Mouse (Mus musculus) kidney, embryonic 15.5 days (tissue): Measurements from ENCODE around the gene Kbtbd3. TPM values are rescaled to one million over a fixed set of nuclear protein-coding genes. Genes with fewer than 3 reads are reported as not detected.

Source experiments
- ATAC-seq: fragments of 200-750 bp; cut with Nextera tagmentation; replicated peaks from 2 replicates; pipeline ENCODE4 v1.8.0; 2017; ENCODE audit warnings: moderate TSS enrichment; ENCODE audit not compliant: low FRiP score
- H3K27ac ChIP-seq: fragments of 300-500 bp; sonication (generic); 2 replicates; pipeline ENCODE4 v1.5.1; 2015; ENCODE audit warnings: mild to moderate bottlenecking, inconsistent platforms
- H3K27me3 ChIP-seq: fragments of 300-500 bp; sonication (generic); 2 replicates; pipeline ENCODE4 v1.6.1; 2015; ENCODE audit warnings: inconsistent platforms
- H3K36me3 ChIP-seq: fragments of 300-500 bp; sonication (generic); 2 replicates; pipeline ENCODE4 v1.6.1; 2015; ENCODE audit warnings: inconsistent platforms
- H3K4me1 ChIP-seq: fragments of 300-500 bp; sonication (generic); 2 replicates; pipeline ENCODE4 v1.6.1; 2015; ENCODE audit warnings: inconsistent platforms
- H3K4me2 ChIP-seq: fragments of 300-500 bp; sonication (generic); 2 replicates; pipeline ENCODE4 v1.6.1; 2015; ENCODE audit warnings: moderate library complexity, mild to moderate bottlenecking, inconsistent platforms
- H3K4me3 ChIP-seq: fragments of 300-500 bp; sonication (generic); replicated peaks from 2 replicates; pipeline ENCODE4 v1.5.1; 2015; ENCODE audit warnings: mild to moderate bottlenecking, inconsistent platforms
- H3K9ac ChIP-seq: fragments of 300-500 bp; sonication (generic); 2 replicates; pipeline ENCODE4 v1.6.1; 2015; ENCODE audit warnings: mild to moderate bottlenecking, inconsistent platforms
- H3K9me3 ChIP-seq: fragments of 300-500 bp; sonication (generic); replicated peaks from 2 replicates; pipeline ENCODE4 v1.6.1; 2016; ENCODE audit warnings: inconsistent platforms
- WGBS: fragments of 180-500 bp; shearing (Covaris S2); methylation state at CpG from one replicate; pipeline ENCODE4 v1.1.7; 2015; ENCODE audit warnings: mixed read lengths; 5-methylcytosine and 5-hydroxymethylcytosine counted together
- microRNA-seq: library from miRNA; unstranded; fragments of <30 nt; microRNA quantifications from one replicate; pipeline ENCODE4, GENCODE M21; 2016
- polyA plus RNA-seq: library from polyadenylated mRNA; unstranded; fragments of >200 nt; fragmentation: Nextera tagmentation; extraction: Ambion mirVana; gene quantifications from 2 replicates; pipeline ENCODE4 v1.2.1, GENCODE M21; 2015

Gene Kbtbd3
- polyA plus RNA-seq, 1 experiment from 2014 or later: 6.7 TPM

DNA sequence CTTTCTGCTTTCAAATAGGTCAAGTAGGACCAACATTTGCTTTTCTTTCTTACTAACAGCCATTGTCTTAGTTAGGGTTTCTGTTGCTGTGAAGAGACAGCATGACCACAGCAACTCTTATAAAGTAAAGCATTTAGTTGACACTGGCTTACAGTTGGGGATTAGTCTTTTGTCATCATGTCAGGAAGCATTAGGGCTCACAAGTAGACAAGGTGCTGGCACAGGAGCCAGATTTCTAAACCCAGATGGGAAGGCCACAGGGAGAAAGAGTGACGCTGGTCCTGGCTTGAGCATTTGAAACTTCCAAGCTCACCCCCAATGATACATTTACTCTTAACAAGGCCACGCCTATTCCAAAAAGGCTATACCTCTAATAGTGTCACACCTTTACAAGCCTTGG lies 6.1 kb downstream of the Kbtbd3 start:
- WGBS: 89% methylated on average over 2 of the region's 2 CpGs
- Histone ChIP-seq H3K27ac (no peak overlapping the region), H3K27me3 (no peaks in the 10 kb centered on the region), H3K4me3 (no peak overlapping the region), H3K9ac (no peak overlapping the region), H3K4me1 (peaks cover 1% of the 10 kb centered on the region), H3K4me2 (no peak overlapping the region), H3K36me3 (no peaks in the 10 kb centered on the region), H3K9me3 (no peaks in the 10 kb centered on the region)
- no peak for ATAC-seq

DNA sequence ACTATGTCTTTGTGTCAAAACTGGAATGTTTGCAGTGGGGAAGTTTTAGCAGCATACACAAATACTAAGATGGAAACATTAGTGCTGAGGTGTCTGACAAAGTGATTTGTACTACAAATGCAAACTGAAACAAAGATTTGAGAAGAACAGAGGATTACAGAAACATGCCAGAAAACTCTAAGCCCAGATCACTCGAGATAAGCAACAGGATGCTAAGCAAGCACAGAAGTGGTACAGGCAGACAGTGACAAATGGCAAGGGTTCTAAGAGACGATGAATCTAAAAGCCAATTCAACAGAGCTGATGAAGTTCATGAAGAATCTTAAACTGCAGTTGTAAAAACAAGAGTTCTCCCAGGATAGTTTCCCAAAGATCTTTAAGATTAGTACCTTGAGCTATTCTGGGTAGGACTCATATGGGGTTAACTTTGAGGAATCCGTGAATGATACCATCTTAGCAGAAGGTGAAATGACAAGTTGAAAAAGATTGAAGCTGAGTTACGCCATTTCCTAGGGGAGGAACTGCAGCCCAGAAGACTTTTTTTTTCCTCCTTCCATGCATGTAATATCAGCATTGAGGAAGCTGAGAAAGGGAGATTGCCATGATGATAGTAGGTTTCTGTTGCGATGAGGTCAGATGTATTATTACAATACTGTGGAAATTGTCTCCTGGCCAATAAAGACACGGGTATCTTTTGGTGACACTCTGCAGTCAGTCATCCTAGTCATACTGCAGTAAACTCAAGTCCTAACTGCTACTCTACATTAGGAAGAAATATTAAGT lies 9.5 kb downstream of the Kbtbd3 start:
- H3K27ac ChIP-seq: no peak overlapping the region
- H3K36me3 ChIP-seq: 0 out of 2 replicates have a peak, but pooled peaks cover 4% of the 10 kb centered on the region
- H3K27me3 ChIP-seq: no peaks in the 10 kb centered on the region
- no peak overlapping the region for H3K9ac ChIP-seq
- no peaks in the 10 kb centered on the region for H3K4me1 ChIP-seq
- no peak overlapping the region for H3K4me3 ChIP-seq
- H3K9me3 ChIP-seq: no peaks in the 10 kb centered on the region
- no peak for ATAC-seq
- 76% methylated on average over 6 of the region's 6 CpGs for WGBS
- no peak overlapping the region for H3K4me2 ChIP-seq

DNA sequence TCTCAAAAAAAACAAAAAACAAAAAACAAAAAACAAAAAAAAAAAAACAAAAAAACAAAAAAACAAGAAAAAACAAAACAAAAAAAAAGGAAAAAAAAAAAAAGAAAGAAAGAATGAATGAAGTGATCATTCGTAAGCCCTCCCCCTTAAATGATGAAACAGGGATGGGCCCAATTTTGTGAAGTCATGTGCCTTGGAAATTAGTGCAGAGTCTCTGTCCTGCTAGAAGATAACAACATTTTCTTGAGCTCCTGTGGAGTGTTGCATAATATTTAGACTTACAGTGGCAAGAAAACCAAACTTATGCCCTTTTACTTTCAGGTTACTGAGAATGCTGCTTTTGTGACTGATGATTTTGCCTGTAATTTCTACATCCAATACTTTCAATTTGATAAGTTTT lies 43.5 kb downstream of the Kbtbd3 start:
- Histone ChIP-seq H3K4me1 (no peaks in the 10 kb centered on the region), H3K36me3 (no peaks in the 10 kb centered on the region), H3K27ac (no peak overlapping the region), H3K4me3 (no peak overlapping the region), H3K4me2 (no peak overlapping the region), H3K9me3 (no peaks in the 10 kb centered on the region), H3K27me3 (no peaks in the 10 kb centered on the region), H3K9ac (no peak overlapping the region)
- WGBS: 85% methylated on average over 1 of the region's 1 CpGs
- no peak for ATAC-seq

DNA sequence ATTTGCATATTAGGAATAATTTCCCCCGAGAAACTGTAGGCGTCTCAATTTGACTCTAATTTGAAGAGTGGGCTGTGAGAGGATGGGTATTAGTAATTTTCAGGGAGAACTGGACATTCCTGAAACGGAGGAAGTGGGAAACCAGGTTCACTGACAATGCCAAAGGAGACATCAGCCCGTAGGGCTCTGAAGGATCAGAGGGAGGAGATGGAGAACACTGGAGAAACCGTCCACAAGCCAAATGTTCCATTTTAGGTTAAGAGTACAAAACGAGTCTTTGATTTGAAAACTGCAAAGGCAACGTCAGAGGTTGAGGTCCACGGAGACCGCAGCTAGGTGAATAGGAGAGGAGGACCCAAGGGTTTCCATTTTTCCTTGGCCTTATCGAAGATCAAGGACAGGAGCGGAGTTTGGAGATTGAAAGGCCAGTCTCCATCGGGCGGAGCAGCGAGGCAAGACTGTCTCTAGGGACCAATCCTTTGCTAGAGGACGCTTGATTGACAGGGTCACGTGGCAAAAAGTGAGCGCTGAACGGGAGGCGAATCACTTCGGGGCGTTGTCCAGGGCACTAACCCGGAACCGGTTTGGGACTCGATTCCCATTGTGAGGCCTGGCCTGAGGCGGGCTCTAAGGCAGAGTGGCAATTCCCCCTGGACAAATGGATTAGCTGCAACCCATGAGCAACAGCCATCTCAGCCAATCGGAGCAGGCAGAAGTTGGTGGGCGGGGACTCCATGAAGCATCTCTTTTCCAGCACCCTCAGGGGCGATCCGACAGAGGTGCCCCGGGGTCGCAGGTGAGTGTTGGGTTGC lies 66.4 kb downstream of the Kbtbd3 start, which contains the start of gene Msantd4:
Gene Msantd4, plus strand, starts transcription at position 735 of the 812 bp plus-strand sequence.
- WGBS: 2% methylated on average over 31 of the region's 31 CpGs
- 0 out of 2 replicates have a peak, but pooled peaks cover 5% of the 10 kb centered on the region for H3K4me1 ChIP-seq
- peak within 1 kb of the TSS; percentile 69 for H3K4me2 ChIP-seq
- peak within 1 kb of the TSS; percentile 80 for H3K4me3 ChIP-seq
- peaks cover 5% of the 10 kb centered on the region; the same call in 1 of the 2 replicates for H3K36me3 ChIP-seq
- H3K9ac ChIP-seq: peak within 1 kb of the TSS; percentile 55
- peak within 1 kb of the TSS; percentile 82 for H3K27ac ChIP-seq
- no peaks in the 10 kb centered on the region for H3K27me3 ChIP-seq
- peak; percentile 100 for ATAC-seq
- no peaks in the 10 kb centered on the region for H3K9me3 ChIP-seq

DNA sequence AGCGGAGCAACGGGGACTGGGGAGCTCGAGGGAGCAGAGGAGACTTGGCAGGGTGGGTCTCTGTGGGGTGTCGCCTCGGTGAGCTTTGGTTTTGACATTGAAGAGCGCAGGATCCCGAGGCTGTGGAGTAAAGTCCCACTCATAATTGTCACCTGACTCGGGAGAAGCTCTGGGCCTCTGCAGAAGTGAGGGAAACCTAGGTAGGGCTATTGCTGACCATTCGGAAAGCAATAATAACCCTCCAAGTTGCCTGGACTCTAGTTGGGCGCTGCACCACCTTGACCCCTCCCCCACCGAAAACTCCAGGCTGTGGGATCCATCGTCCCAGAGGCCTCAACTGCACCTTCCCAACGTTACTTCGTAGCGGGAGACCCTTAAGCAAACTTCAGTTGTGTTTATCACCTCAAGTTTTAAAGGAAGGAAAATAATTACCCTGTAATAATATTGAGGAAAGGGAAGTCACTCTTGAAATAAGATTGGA lies 67.0 kb downstream of the Kbtbd3 start:
- H3K4me3 ChIP-seq: peak overlapping the region; percentile 80
- peaks cover 8% of the 10 kb centered on the region; the same call in 1 of the 2 replicates for H3K36me3 ChIP-seq
- no peaks in the 10 kb centered on the region for H3K27me3 ChIP-seq
- 0 out of 2 replicates have a peak, but pooled peaks cover 5% of the 10 kb centered on the region for H3K4me1 ChIP-seq
- peak overlapping the region; percentile 55 for H3K9ac ChIP-seq
- under 1% methylated on average over 15 of the region's 15 CpGs for WGBS
- H3K27ac ChIP-seq: peak overlapping the region; percentile 82
- H3K9me3 ChIP-seq: no peaks in the 10 kb centered on the region
- H3K4me2 ChIP-seq: peak overlapping the region; percentile 69
- ATAC-seq: no peak

Small RNA genes within 50 kb of the gene (microRNA-seq; reads per million reads assigned to microRNA genes)
- gene Gm22195 (not detected), gene Gm23992 (not detected)

Other genes with a start within 250 kb of the Kbtbd3 start
- gene Aasdhppt, start 362 bp upstream of the Kbtbd3 start, polyA plus RNA-seq: 33.7 and 38.7 TPM in 2 replicates
- gene Msantd4, start 66.7 kb downstream of the Kbtbd3 start, polyA plus RNA-seq: 45.0 and 46.0 TPM in 2 replicates